Mouse (Mus musculus): Measurements from ENCODE around the gene Hlcs. TPM values are rescaled to one million over a fixed set of nuclear protein-coding genes. Genes with fewer than 3 reads are reported as not detected.

The Hlcs gene
- polyA plus RNA-seq, 1 experiment from 2014 or later = 9.1 TPM

GRCm38 (mm10) chr16:94092511-94093150 lies 220.7 kb downstream of the Hlcs start:
- no peaks in the 10 kb centered on the region for H3K36me3 ChIP-seq
- no peak overlapping the region for H3K4me3 ChIP-seq (replicated peaks)
- H3K9me3 ChIP-seq = no peaks in the 10 kb centered on the region
- no peak overlapping the region for H3K27ac ChIP-seq
- peaks cover 85% of the 10 kb centered on the region for H3K27me3 ChIP-seq (replicated peaks)
- no peak overlapping the region for H3K4me2 ChIP-seq
- H3K9ac ChIP-seq = no peak overlapping the region
- WGBS = 8% methylated on average over 12 of the region's 12 CpGs
- no peak for ATAC-seq (ENCODE audit: insufficient read depth, low FRiP score, low read depth)
- peaks cover 3% of the 10 kb centered on the region; the same call in 1 of the 2 replicates for H3K4me1 ChIP-seq

- Histone ChIP-seq H3K9me3 (no peaks in the 10 kb centered on the region), H3K4me2 (no peak overlapping the region), H3K36me3 (no peaks in the 10 kb centered on the region), H3K27ac (no peak overlapping the region), H3K4me3 (replicated peaks) (no peak overlapping the region), H3K9ac (no peak overlapping the region), H3K27me3 (replicated peaks) (peaks cover 96% of the 10 kb centered on the region), H3K4me1 (peaks cover 27% of the 10 kb centered on the region)
- ATAC-seq (ENCODE audit: insufficient read depth, low FRiP score, low read depth) = no peak
- 12% methylated on average over 14 of the region's 14 CpGs for WGBS
Measured at GRCm38 (mm10) chr16:94088819-94089692, 224.3 kb downstream of the Hlcs start.

- Histone ChIP-seq H3K27me3 (replicated peaks) (peaks cover 96% of the 10 kb centered on the region), H3K9ac (no peak overlapping the region), H3K4me3 (replicated peaks) (no peak overlapping the region), H3K4me1 (peaks cover 27% of the 10 kb centered on the region), H3K4me2 (no peak overlapping the region), H3K9me3 (no peaks in the 10 kb centered on the region), H3K27ac (no peak overlapping the region), H3K36me3 (no peaks in the 10 kb centered on the region)
- 11% methylated on average over 11 of the region's 11 CpGs for WGBS
- no peak for ATAC-seq (ENCODE audit: insufficient read depth, low FRiP score, low read depth)
Measured at GRCm38 (mm10) chr16:94088226-94088748, 225.1 kb downstream of the Hlcs start.

GRCm38 (mm10) chr16:94087570-94088225 lies 225.7 kb downstream of the Hlcs start:
- Histone ChIP-seq H3K36me3 (no peaks in the 10 kb centered on the region), H3K4me2 (peak overlapping the region; percentile 10; the same call in 1 of the 2 replicates), H3K4me1 (peaks cover 27% of the 10 kb centered on the region), H3K4me3 (replicated peaks) (peak overlapping the region; percentile 8; the same call in 1 of the 2 replicates), H3K27me3 (replicated peaks) (peaks cover 96% of the 10 kb centered on the region), H3K9me3 (no peaks in the 10 kb centered on the region), H3K27ac (no peak overlapping the region), H3K9ac (no peak overlapping the region)
- no peak for ATAC-seq (ENCODE audit: insufficient read depth, low FRiP score, low read depth)
- 11% methylated on average over 16 of the region's 16 CpGs for WGBS

- no peak overlapping the region for H3K9ac ChIP-seq
- peaks cover 27% of the 10 kb centered on the region for H3K4me1 ChIP-seq
- 7% methylated on average over 50 of the region's 50 CpGs for WGBS
- ATAC-seq (ENCODE audit: insufficient read depth, low FRiP score, low read depth) = 0 out of 2 replicates have a peak, but pooled peaks have one; percentile 21
- peaks cover 96% of the 10 kb centered on the region for H3K27me3 ChIP-seq (replicated peaks)
- no peaks in the 10 kb centered on the region for H3K36me3 ChIP-seq
- peak overlapping the region; percentile 10; the same call in 1 of the 2 replicates for H3K4me2 ChIP-seq
- H3K4me3 ChIP-seq (replicated peaks) = peak overlapping the region; percentile 8
- H3K27ac ChIP-seq = no peak overlapping the region
- no peaks in the 10 kb centered on the region for H3K9me3 ChIP-seq
Measured at GRCm38 (mm10) chr16:94086701-94087569, 226.4 kb downstream of the Hlcs start.

- Histone ChIP-seq H3K27ac (no peak overlapping the region), H3K9ac (no peak overlapping the region), H3K27me3 (replicated peaks) (peaks cover 95% of the 10 kb centered on the region), H3K9me3 (no peaks in the 10 kb centered on the region), H3K4me3 (replicated peaks) (peak overlapping the region; percentile 39), H3K4me2 (peak overlapping the region; percentile 81), H3K4me1 (peaks cover 27% of the 10 kb centered on the region), H3K36me3 (no peaks in the 10 kb centered on the region)
- no peak for ATAC-seq (ENCODE audit: insufficient read depth, low FRiP score, low read depth)
- 1% methylated on average over 57 of the region's 57 CpGs for WGBS
Measured at GRCm38 (mm10) chr16:94085603-94086285, 227.6 kb downstream of the Hlcs start.

- Histone ChIP-seq H3K4me1 (peaks cover 27% of the 10 kb centered on the region), H3K9me3 (no peaks in the 10 kb centered on the region), H3K36me3 (no peaks in the 10 kb centered on the region), H3K27ac (no peak within 1 kb of the TSS), H3K4me3 (replicated peaks) (peak within 1 kb of the TSS; percentile 39), H3K27me3 (replicated peaks) (peaks cover 95% of the 10 kb centered on the region), H3K9ac (no peak within 1 kb of the TSS), H3K4me2 (peak within 1 kb of the TSS; percentile 81)
- WGBS = 1% methylated on average over 94 of the region's 96 CpGs
- ATAC-seq (ENCODE audit: insufficient read depth, low FRiP score, low read depth) = no peak
Measured at GRCm38 (mm10) chr16:94084711-94085602, 228.4 kb downstream of the Hlcs start, which contains the start of gene Sim2. Gene Sim2 (plus strand): TSS chr16:94084931.

GRCm38 (mm10) chr16:94083848-94084525 lies 229.4 kb downstream of the Hlcs start:
- peak overlapping the region; percentile 81 for H3K4me2 ChIP-seq
- H3K36me3 ChIP-seq = no peaks in the 10 kb centered on the region
- H3K27me3 ChIP-seq (replicated peaks) = peaks cover 95% of the 10 kb centered on the region
- no peak overlapping the region for H3K27ac ChIP-seq
- WGBS = 1% methylated on average over 41 of the region's 41 CpGs
- no peaks in the 10 kb centered on the region for H3K9me3 ChIP-seq
- no peak for ATAC-seq (ENCODE audit: insufficient read depth, low FRiP score, low read depth)
- H3K4me3 ChIP-seq (replicated peaks) = no peak overlapping the region
- peaks cover 33% of the 10 kb centered on the region for H3K4me1 ChIP-seq
- no peak overlapping the region for H3K9ac ChIP-seq

- no peak for ATAC-seq (ENCODE audit: insufficient read depth, low FRiP score, low read depth)
- H3K4me1 ChIP-seq = peaks cover 35% of the 10 kb centered on the region
- H3K27me3 ChIP-seq (replicated peaks) = peaks cover 93% of the 10 kb centered on the region
- H3K36me3 ChIP-seq = no peaks in the 10 kb centered on the region
- H3K9ac ChIP-seq = no peak overlapping the region
- 4% methylated on average over 46 of the region's 46 CpGs for WGBS
- H3K9me3 ChIP-seq = no peaks in the 10 kb centered on the region
- no peak overlapping the region for H3K27ac ChIP-seq
- H3K4me2 ChIP-seq = no peak overlapping the region
- no peak overlapping the region for H3K4me3 ChIP-seq (replicated peaks)
Measured at GRCm38 (mm10) chr16:94082960-94083847, 230.2 kb downstream of the Hlcs start.

Data from stomach, embryonic 15.5 days (tissue).